Comparison of ENCODE assay signal across 21 mouse cellular contexts in the genomic region with DNA sequence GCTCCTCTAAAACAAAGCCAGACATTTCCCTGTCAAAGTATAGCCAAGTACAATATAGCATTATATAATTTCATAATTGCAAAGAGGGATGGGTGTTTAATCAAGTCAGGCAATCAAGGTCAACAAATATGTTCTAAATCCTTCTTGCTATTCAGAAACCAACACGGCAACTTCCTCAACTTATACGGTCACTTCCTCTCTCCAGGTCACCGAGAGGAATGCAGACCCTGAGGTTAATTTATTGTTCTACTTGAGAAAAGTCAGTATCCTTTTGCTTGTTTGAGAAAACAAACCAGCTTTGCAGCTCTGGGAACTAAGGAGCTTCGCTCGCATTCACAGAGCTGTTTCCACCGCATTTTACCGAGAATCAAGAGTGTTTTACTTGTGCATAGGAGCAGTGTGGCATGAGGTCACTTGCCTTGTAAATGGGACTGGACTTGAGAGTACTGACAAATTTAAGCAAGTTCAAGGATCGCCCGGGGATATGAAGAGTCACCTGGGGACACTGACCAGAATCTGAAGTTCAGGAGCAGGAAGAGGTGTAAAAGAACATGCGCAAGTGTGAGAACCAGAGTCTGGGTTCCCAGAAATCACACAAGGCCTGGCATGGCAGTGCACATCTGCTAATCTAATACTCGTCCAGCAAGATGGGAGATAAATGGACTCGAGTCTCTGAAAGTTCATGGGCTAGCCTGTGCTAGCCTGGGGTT. TPM values are rescaled to one million over a fixed set of nuclear protein-coding genes. Genes with fewer than 3 reads are reported as not detected.
A peak's percentile ranks its signal among the peaks of the same experiment; 100 is the strongest.
DNase-seq lines count a peak whose midpoint lies in the region; ATAC-seq and TF ChIP-seq lines count a peak whose summit lies in the region.
"Had no signal": no experiment of that assay in that cellular context is flagged by ENCODE, and none has a peak within 500 bp of the region (broad histone marks: within the 10 kb centered on the region; RNA-seq: fewer than 3 reads in every experiment).

No protein-coding gene starts in this region.

- no peaks in the 10 kb centered on the region for H3K9me3 ChIP-seq in heart, embryonic 10.5 days
- H3K9me3 ChIP-seq in kidney, postnatal 0 days (replicated peaks; ENCODE audit: low read length), result no peaks in the 10 kb centered on the region
- H3K9me3 ChIP-seq in lung, embryonic 14.5 days (ENCODE audit: low read depth, low read length), result no peaks in the 10 kb centered on the region
- no peaks in the 10 kb centered on the region for H3K9me3 ChIP-seq in limb, embryonic 10.5 days (replicated peaks)
- H3K9me3 ChIP-seq: embryonic facial prominence, embryonic 15.5 days; forebrain, embryonic 15.5 days; heart, embryonic 13.5 days; hindbrain, embryonic 13.5 days had no signal

- no peak overlapping the region for H3K27ac ChIP-seq in heart, embryonic 10.5 days
- no peak overlapping the region; the same call in 1 of the 2 replicates for H3K27ac ChIP-seq in kidney, postnatal 0 days
- peak overlapping the region; percentile 30; the same call in 1 of the 2 replicates for H3K27ac ChIP-seq in lung, embryonic 14.5 days (ENCODE audit: low read depth)
- H3K27ac ChIP-seq in limb, embryonic 10.5 days, result no peak overlapping the region
- H3K27ac ChIP-seq: embryonic facial prominence, embryonic 15.5 days; forebrain, embryonic 15.5 days; heart, embryonic 13.5 days; hindbrain, embryonic 13.5 days had no signal

- DNase-seq in heart, embryonic 10.5 days (ENCODE audit: low spot score), result peak; percentile 33
- no peak for DNase-seq in heart, postnatal 25 days (ENCODE audit: low spot score)
- DNase-seq in kidney, postnatal 0 days (ENCODE audit: low spot score), result peak; percentile 76
- no peak for DNase-seq in kidney, postnatal 10 days
- DNase-seq in lung, embryonic 14.5 days, result no peak
- no peak for DNase-seq in lung, postnatal 25 days (ENCODE audit: low spot score)
- peak; percentile 6 for DNase-seq in mesoderm, embryonic 11.5 days (ENCODE audit: low read depth, low spot score)
- no peak for DNase-seq in limb, embryonic 10.5 days (ENCODE audit: low spot score)
- DNase-seq: adrenal gland, postnatal 10 days; cerebellum, adult 11 months; cerebellum, adult 8-10 months; cerebellum, postnatal 14 days; embryo, embryonic 11 days; gastrocnemius, postnatal 10 days had no signal

- no peak for ATAC-seq in kidney, postnatal 0 days (replicated peaks; ENCODE audit: low FRiP score, low read depth)
- ATAC-seq in lung, embryonic 14.5 days (ENCODE audit: insufficient read depth), result no peak
- ATAC-seq: forebrain, embryonic 15.5 days had no signal

- TF ChIP-seq CTCF in kidney, postnatal 0 days (IDR thresholded peaks at IDR 0.05; ENCODE audit: low read depth), result no peak
- TF ChIP-seq CTCF in lung, embryonic 14.5 days (IDR thresholded peaks at IDR 0.05; ENCODE audit: low read depth), result no peak

- 71% methylated on average over 12 of the region's 12 CpGs for WGBS in heart, embryonic 10.5 days
- 42% methylated on average over 12 of the region's 12 CpGs for WGBS in kidney, postnatal 0 days
- WGBS in lung, embryonic 14.5 days, result 60% methylated on average over 12 of the region's 12 CpGs
- WGBS in limb, embryonic 10.5 days, result 84% methylated on average over 12 of the region's 12 CpGs

- no peak overlapping the region for H3K4me3 ChIP-seq in heart, embryonic 10.5 days
- H3K4me3 ChIP-seq in kidney, postnatal 0 days (replicated peaks; ENCODE audit: low read depth, low read length), result no peak overlapping the region
- H3K4me3 ChIP-seq in lung, embryonic 14.5 days (ENCODE audit: low read depth, low read length), result no peak overlapping the region
- no peak overlapping the region for H3K4me3 ChIP-seq in limb, embryonic 10.5 days
- H3K4me3 ChIP-seq: embryonic facial prominence, embryonic 15.5 days; forebrain, embryonic 15.5 days; heart, embryonic 13.5 days; hindbrain, embryonic 13.5 days had no signal

- H3K4me2 ChIP-seq in kidney, postnatal 0 days (ENCODE audit: low read length), result no peak overlapping the region
- no peak overlapping the region for H3K4me2 ChIP-seq in lung, embryonic 14.5 days
- H3K4me2 ChIP-seq: embryonic facial prominence, embryonic 15.5 days; forebrain, embryonic 15.5 days; heart, embryonic 13.5 days; hindbrain, embryonic 13.5 days had no signal

- H3K4me1 ChIP-seq in heart, embryonic 10.5 days, result peaks cover 3% of the 10 kb centered on the region; the same call in 1 of the 2 replicates
- H3K4me1 ChIP-seq in kidney, postnatal 0 days (replicated peaks; ENCODE audit: insufficient read depth, low read length), result 0 out of 2 replicates have a peak, but pooled peaks cover 4% of the 10 kb centered on the region
- H3K4me1 ChIP-seq in lung, embryonic 14.5 days (ENCODE audit: insufficient read depth), result no peaks in the 10 kb centered on the region
- 0 out of 2 replicates have a peak, but pooled peaks cover 4% of the 10 kb centered on the region for H3K4me1 ChIP-seq in limb, embryonic 10.5 days
- H3K4me1 ChIP-seq: hindbrain, embryonic 13.5 days had no signal

- H3K27me3 ChIP-seq in heart, embryonic 10.5 days (ENCODE audit: insufficient read depth, poor library complexity, severe bottlenecking), result peaks cover 3% of the 10 kb centered on the region; the same call in 1 of the 2 replicates
- no peaks in the 10 kb centered on the region for H3K27me3 ChIP-seq in kidney, postnatal 0 days (ENCODE audit: insufficient read depth, low read length)
- H3K27me3 ChIP-seq in lung, embryonic 14.5 days (ENCODE audit: insufficient read depth, low read length), result no peaks in the 10 kb centered on the region
- H3K27me3 ChIP-seq in limb, embryonic 10.5 days (ENCODE audit: low read depth, poor library complexity, severe bottlenecking), result no peaks in the 10 kb centered on the region
- H3K27me3 ChIP-seq: embryonic facial prominence, embryonic 15.5 days; forebrain, embryonic 15.5 days; hindbrain, embryonic 13.5 days had no signal

- intact Hi-C loops in heart, postnatal 25 days (cut with DNase I), result no loop called here

- H3K9ac ChIP-seq in kidney, postnatal 0 days (ENCODE audit: low read depth, low read length), result no peak overlapping the region
- no peak overlapping the region for H3K9ac ChIP-seq in lung, embryonic 14.5 days
- H3K9ac ChIP-seq: embryonic facial prominence, embryonic 15.5 days; forebrain, embryonic 15.5 days; heart, embryonic 13.5 days; hindbrain, embryonic 13.5 days had no signal

- no peaks in the 10 kb centered on the region for H3K36me3 ChIP-seq in heart, embryonic 10.5 days
- no peaks in the 10 kb centered on the region for H3K36me3 ChIP-seq in kidney, postnatal 0 days (ENCODE audit: insufficient read depth, low read length)
- no peaks in the 10 kb centered on the region for H3K36me3 ChIP-seq in lung, embryonic 14.5 days (ENCODE audit: insufficient read depth)
- H3K36me3 ChIP-seq in limb, embryonic 10.5 days, result no peaks in the 10 kb centered on the region
- H3K36me3 ChIP-seq: embryonic facial prominence, embryonic 15.5 days; forebrain, embryonic 15.5 days; heart, embryonic 13.5 days; hindbrain, embryonic 13.5 days had no signal

RNA-seq across cellular contexts. Expression of a gene that starts 1.9 kb away (rescaled TPM):
- polyA plus RNA-seq in heart, embryonic 10.5 days (2016; fragmentation: Nextera tagmentation; extraction: Ambion mirVana), result 0.04 TPM in 1 of 2 replicates, not detected in the other
- under 1 TPM; 0.70 to 0.73 TPM for total RNA-seq in heart, postnatal 25 days (2021)
- polyA plus RNA-seq in kidney, postnatal 0 days (2015; fragmentation: Nextera tagmentation; extraction: Ambion mirVana), result 3.8 and 4.2 TPM in 2 replicates
- polyA plus RNA-seq in lung, embryonic 14.5 days (2014; fragmentation: Nextera tagmentation; extraction: Ambion mirVana), result 0.91 and 1.1 TPM in 2 replicates
- 0.83 and 0.94 TPM in 2 replicates for polyA plus RNA-seq in limb, embryonic 10.5 days (2016; fragmentation: Nextera tagmentation; extraction: Ambion mirVana)
- total RNA-seq: common myeloid progenitor, adult 5-6 weeks; hematopoietic stem cell, adult 5-6 weeks; MEL had no signal

Comparison
In these comparisons a context has a peak if more than half of its experiments do, and no peak if none do; other contexts are left out.
1. DNase-seq: peak in heart, embryonic 10.5 days (single experiment), kidney, postnatal 0 days (single experiment) and mesoderm, embryonic 11.5 days (single experiment); none in heart, postnatal 25 days (single experiment), kidney, postnatal 10 days (single experiment), lung, embryonic 14.5 days (single experiment), lung, postnatal 25 days (single experiment) and limb, embryonic 10.5 days (single experiment).